Mouse (Mus musculus) CH12.LX (cell line): ENCODE data around the gene Fam20a.

Experiments used
- BHLHE40 ChIP-seq: IDR thresholded peaks from 2 replicates; pipeline ENCODE4 v1.6.1; 2011; ENCODE audit warnings: mild to moderate bottlenecking, low read depth, low read length, improper control_type of control experiment
- CHD2 ChIP-seq: IDR thresholded peaks from 2 replicates; pipeline ENCODE4 v1.6.1; 2011; ENCODE audit warnings: low read length, improper control_type of control experiment
- CTCF ChIP-seq, 2 experiments: IDR thresholded peaks in 1 of 2; conservative IDR thresholded peaks in 1 of 2; 2 replicates each; pipeline ENCODE4 v1.5.1; 2011 to 2012; ENCODE audit warnings: low read depth in 2 of 2, low read length in 2 of 2, improper control_type of control experiment in 1 of 2, inconsistent platforms in 1 of 2, mild to moderate bottlenecking in 1 of 2, moderate library complexity in 1 of 2
- HCFC1 ChIP-seq: IDR thresholded peaks from 2 replicates; pipeline ENCODE4 v1.6.1; 2012; ENCODE audit warnings: low read depth, mild to moderate bottlenecking, inconsistent platforms, low read length, improper control_type of control experiment
- JUN ChIP-seq: IDR thresholded peaks from 2 replicates; pipeline ENCODE4 v1.6.1; 2011; ENCODE audit warnings: low read depth, mild to moderate bottlenecking, low read length, improper control_type of control experiment, moderate library complexity; ENCODE audit not compliant: insufficient read depth
- MAFK ChIP-seq: IDR thresholded peaks from 2 replicates; pipeline ENCODE4 v1.6.1; 2011; ENCODE audit warnings: low read length, improper control_type of control experiment; ENCODE audit not compliant: insufficient replicate concordance
- MAZ ChIP-seq: IDR thresholded peaks from 2 replicates; pipeline ENCODE4 v1.6.1; 2012; ENCODE audit warnings: low read depth, mild to moderate bottlenecking, inconsistent platforms, low read length, improper control_type of control experiment, moderate library complexity
- MXI1 ChIP-seq: IDR thresholded peaks from 2 replicates; pipeline ENCODE4 v1.6.1; 2011; ENCODE audit warnings: mild to moderate bottlenecking, low read depth, low read length, improper control_type of control experiment
- POLR2A ChIP-seq: IDR thresholded peaks from 2 replicates; pipeline ENCODE4 v1.6.1; 2011; ENCODE audit warnings: low read depth, mild to moderate bottlenecking, improper control_type of control experiment, low read length
- RCOR1 ChIP-seq: conservative IDR thresholded peaks from 2 replicates; pipeline ENCODE4 v1.6.1; 2012; ENCODE audit warnings: low read depth, mild to moderate bottlenecking, inconsistent platforms, low read length, improper control_type of control experiment
- SMC3 ChIP-seq: IDR thresholded peaks from 2 replicates; pipeline ENCODE4 v1.6.1; 2011; ENCODE audit warnings: low read depth, low read length, improper control_type of control experiment
- USF1 ChIP-seq: IDR thresholded peaks from 2 replicates; pipeline ENCODE4 v1.6.1; 2014; ENCODE audit warnings: low read depth, mild to moderate bottlenecking, inconsistent platforms, low read length, improper control_type of control experiment
- ZC3H11A ChIP-seq: IDR thresholded peaks from 2 replicates; pipeline ENCODE4 v1.6.1; 2012; ENCODE audit warnings: low read depth, mild to moderate bottlenecking, inconsistent platforms, low read length, improper control_type of control experiment
- ZMIZ1 ChIP-seq: IDR thresholded peaks from 2 replicates; pipeline ENCODE4 v1.6.1; 2012; ENCODE audit warnings: low read depth, mild to moderate bottlenecking, inconsistent platforms, low read length, improper control_type of control experiment

- no peak for TF ChIP-seq POLR2A
- no peak for TF ChIP-seq RCOR1
- TF ChIP-seq MAFK, result no peak
- no peak for TF ChIP-seq CHD2
- TF ChIP-seq CTCF (conservative IDR thresholded peaks at IDR 0.05 in 1 of 2, IDR thresholded peaks at IDR 0.05 in 1 of 2; ENCODE audit: low read depth in 2 of 2, low read length in 2 of 2), result no peak
- TF ChIP-seq MAZ, result no peak
- no peak for TF ChIP-seq MXI1
- TF ChIP-seq HCFC1, result no peak
- TF ChIP-seq SMC3, result no peak
- no peak for TF ChIP-seq BHLHE40
- TF ChIP-seq JUN, result no peak
- no peak for TF ChIP-seq ZC3H11A
- no peak for TF ChIP-seq ZMIZ1
- no peak for TF ChIP-seq USF1
Observed at GRCm38 (mm10) chr11:109702031-109702815, 19.9 kb downstream of the Fam20a start.
